Mouse (Mus musculus) intestine, embryonic 16.5 days (tissue): ENCODE results near the gene Krt25. TPM values are rescaled to one million over a fixed set of nuclear protein-coding genes. Genes with fewer than 3 reads are reported as not detected.

ENCODE experiments used
- ATAC-seq: fragments of 200-750 bp; cut with Nextera tagmentation; 2 replicates; pipeline ENCODE4 v1.8.0; 2017; ENCODE audit warnings: moderate TSS enrichment, moderate library complexity
- H3K27ac ChIP-seq: fragments of 300-500 bp; sonication (generic); 2 replicates; pipeline ENCODE4 v1.5.1; 2014; ENCODE audit warnings: mild to moderate bottlenecking, low read length
- H3K27me3 ChIP-seq: fragments of 300-500 bp; sonication (generic); replicated peaks from 2 replicates; pipeline ENCODE4 v1.6.1; 2014; ENCODE audit warnings: low read length, control low read depth, mixed read lengths; ENCODE audit not compliant: control insufficient read depth, insufficient read depth
- H3K36me3 ChIP-seq: fragments of 300-500 bp; sonication (generic); 2 replicates; pipeline ENCODE4 v1.6.1; 2014; ENCODE audit warnings: low read length, control low read depth; ENCODE audit not compliant: control insufficient read depth, insufficient read depth
- H3K4me1 ChIP-seq: fragments of 300-500 bp; sonication (generic); 2 replicates; pipeline ENCODE4 v1.6.1; 2014; ENCODE audit warnings: low read length, control low read depth, mixed read lengths; ENCODE audit not compliant: control insufficient read depth, insufficient read depth
- H3K4me2 ChIP-seq: fragments of 300-500 bp; sonication (generic); 2 replicates; pipeline ENCODE4 v1.6.1; 2014; ENCODE audit warnings: low read depth, low read length, control low read depth
- H3K4me3 ChIP-seq: fragments of 300-500 bp; sonication (generic); 2 replicates; pipeline ENCODE4 v1.5.1; 2014; ENCODE audit warnings: mild to moderate bottlenecking, low read length
- H3K9ac ChIP-seq: fragments of 300-500 bp; sonication (generic); 2 replicates; pipeline ENCODE4 v1.6.1; 2014; ENCODE audit warnings: low read depth, low read length
- H3K9me3 ChIP-seq: fragments of 300-500 bp; sonication (generic); 2 replicates; pipeline ENCODE4 v1.6.1; 2016; ENCODE audit warnings: low read length, control low read depth; ENCODE audit not compliant: control insufficient read depth
- WGBS: fragments of 180-500 bp; shearing (Covaris S2); extraction: QIAGEN DNeasy Blood & Tissue Kit; methylation state at CpG from one replicate; pipeline ENCODE4 v1.1.7; 2014; 5-methylcytosine and 5-hydroxymethylcytosine counted together
- polyA plus RNA-seq: library from polyadenylated mRNA; unstranded; fragments of >200 nt; fragmentation: Nextera tagmentation; extraction: Ambion mirVana; gene quantifications from 2 replicates; pipeline ENCODE4 v1.2.1, GENCODE M21; 2015

Krt25 gene
- 0.06 and 0.17 TPM in 2 replicates for polyA plus RNA-seq

DNA sequence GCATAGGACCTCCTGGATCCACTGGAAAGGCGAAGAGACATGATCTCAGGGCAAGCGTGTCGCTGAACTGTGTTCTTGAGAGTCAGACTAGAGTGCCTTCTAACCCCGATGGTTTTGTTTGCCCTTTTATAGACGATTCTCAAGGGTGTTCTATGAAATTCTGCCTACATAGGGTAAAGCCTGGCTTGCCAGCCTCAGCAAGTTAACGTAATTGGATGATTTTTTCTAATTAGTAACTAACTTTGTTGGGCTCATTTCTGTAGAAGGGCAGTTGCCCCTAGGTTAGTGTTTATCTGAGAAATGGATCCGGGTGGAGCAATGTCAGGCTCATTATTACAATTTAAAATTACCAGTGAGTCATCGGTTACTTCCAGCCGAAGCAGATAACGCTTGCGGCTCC is at the start of gene Krt25:
Gene Krt25 (minus strand): TSS at position 101 of the 400 bp plus-strand sequence.
- ATAC-seq, result no peak
- H3K27ac ChIP-seq, result no peak within 1 kb of the TSS
- 90% methylated on average over 11 of the region's 11 CpGs for WGBS

DNA sequence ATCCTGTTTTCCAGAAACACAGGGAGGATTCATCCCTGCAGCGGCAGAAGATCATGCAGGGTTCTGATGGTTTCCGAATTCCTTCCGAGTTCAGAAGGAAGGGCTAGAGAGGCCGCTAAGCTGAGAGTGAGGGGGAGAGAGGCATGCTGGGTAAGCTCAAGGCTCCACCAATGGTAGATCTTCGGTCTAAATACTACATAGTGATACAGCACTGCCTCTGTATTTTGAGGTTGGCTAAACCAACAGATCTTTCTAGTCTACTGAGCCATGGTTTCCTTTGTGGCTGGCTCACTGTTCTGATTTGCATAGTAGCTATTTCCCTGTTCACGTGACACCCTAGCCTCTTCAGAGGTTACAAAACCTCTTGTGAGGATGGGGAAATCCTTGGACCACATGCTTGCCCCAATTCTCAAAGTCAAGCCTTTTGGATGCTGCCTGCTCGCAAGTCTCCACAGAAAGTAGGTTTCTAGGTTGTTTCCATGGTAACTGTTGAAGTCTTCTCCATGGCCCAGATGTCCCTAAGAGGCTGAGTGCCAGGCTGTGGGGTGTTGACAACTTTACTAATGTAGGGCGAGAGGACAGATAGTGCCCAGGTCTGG is 47.2 kb upstream of the Krt25 start:
- no peak overlapping the region for H3K4me3 ChIP-seq
- no peaks in the 10 kb centered on the region for H3K9me3 ChIP-seq
- ATAC-seq, result no peak
- no peak overlapping the region for H3K27ac ChIP-seq
- no peak overlapping the region for H3K4me2 ChIP-seq
- H3K27me3 ChIP-seq, result no peaks in the 10 kb centered on the region; the same call in 1 of the 2 replicates
- H3K9ac ChIP-seq, result no peak overlapping the region
- H3K36me3 ChIP-seq, result no peaks in the 10 kb centered on the region
- 87% methylated on average over 8 of the region's 8 CpGs for WGBS
- H3K4me1 ChIP-seq, result no peaks in the 10 kb centered on the region

More for the DNA sequence above, at the start of gene Krt25:
- H3K4me1 ChIP-seq, result no peaks in the 10 kb centered on the region
- no peak within 1 kb of the TSS for H3K9ac ChIP-seq
- no peak within 1 kb of the TSS for H3K4me2 ChIP-seq
- H3K4me3 ChIP-seq, result no peak within 1 kb of the TSS
- no peaks in the 10 kb centered on the region for H3K27me3 ChIP-seq
- no peaks in the 10 kb centered on the region for H3K36me3 ChIP-seq
- H3K9me3 ChIP-seq, result no peaks in the 10 kb centered on the region

DNA sequence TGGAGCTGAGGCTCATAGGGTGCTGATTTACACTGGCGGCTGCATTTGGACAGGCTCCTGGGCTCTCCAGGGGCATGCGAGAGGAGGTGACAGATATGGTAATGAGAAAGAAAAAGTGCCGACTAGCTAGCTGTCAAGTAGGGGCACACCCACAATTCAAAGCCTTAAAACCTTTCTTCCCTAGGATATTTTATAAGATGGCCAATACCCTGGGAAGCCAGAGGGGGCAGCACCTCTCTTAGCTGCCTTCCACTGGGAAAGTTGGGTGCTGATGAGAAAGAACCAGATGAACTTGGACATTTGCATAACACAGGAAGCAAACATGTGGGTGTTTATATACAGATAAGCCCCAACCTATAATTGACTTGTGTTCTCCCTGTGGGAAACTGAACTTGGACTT is 46.5 kb upstream of the Krt25 start:
- Histone ChIP-seq H3K27ac (no peak overlapping the region), H3K4me3 (no peak overlapping the region), H3K27me3 (no peaks in the 10 kb centered on the region), H3K4me1 (no peaks in the 10 kb centered on the region), H3K36me3 (no peaks in the 10 kb centered on the region), H3K4me2 (no peak overlapping the region), H3K9me3 (no peaks in the 10 kb centered on the region), H3K9ac (no peak overlapping the region)
- 4% methylated on average over 3 of the region's 3 CpGs for WGBS
- no peak for ATAC-seq

DNA sequence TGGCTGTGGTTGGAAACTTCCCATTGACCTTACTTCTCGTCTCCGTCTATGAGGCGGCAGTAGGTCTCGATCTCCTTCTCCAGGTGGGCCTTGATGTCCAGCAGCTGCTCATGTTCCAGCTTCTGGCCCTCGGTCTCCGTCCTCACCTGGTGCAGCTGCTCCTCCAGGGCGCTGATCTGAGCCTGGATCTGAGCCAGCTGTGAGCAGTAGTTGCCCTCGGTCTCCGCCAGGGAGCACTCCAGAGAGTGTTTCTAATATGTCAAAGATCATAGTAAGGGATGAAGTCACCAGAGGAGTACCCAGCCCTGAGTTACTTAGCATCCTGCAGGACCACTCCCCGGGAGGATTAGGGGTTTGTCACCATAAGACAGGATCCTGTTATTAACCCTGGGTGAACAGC is 44.0 kb upstream of the Krt25 start:
- H3K36me3 ChIP-seq, result no peaks in the 10 kb centered on the region
- H3K4me3 ChIP-seq, result no peak overlapping the region
- H3K4me1 ChIP-seq, result no peaks in the 10 kb centered on the region
- no peak for ATAC-seq
- H3K27me3 ChIP-seq, result no peaks in the 10 kb centered on the region
- no peaks in the 10 kb centered on the region for H3K9me3 ChIP-seq
- WGBS, result 37% methylated on average over 10 of the region's 10 CpGs
- no peak overlapping the region for H3K27ac ChIP-seq
- no peak overlapping the region for H3K9ac ChIP-seq
- H3K4me2 ChIP-seq, result no peak overlapping the region

DNA sequence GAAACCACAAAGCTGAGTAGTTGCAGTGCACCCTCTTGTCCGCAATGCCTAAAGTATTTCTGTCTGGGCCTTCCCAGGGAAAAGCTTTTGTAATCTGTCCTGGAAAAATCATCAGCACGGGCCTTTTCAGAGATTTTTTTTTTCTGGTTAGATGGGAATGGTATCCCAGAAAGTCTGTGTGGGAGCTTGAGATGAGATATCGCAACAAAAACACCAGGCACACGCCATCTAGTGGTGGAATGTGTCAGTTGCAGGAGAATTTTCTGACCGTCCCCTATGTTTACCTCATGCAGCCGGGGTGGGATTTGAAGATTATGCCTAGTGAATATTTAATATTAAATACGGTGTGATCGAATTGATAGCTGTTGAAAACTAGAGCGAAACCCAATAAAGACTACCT is 41.7 kb upstream of the Krt25 start:
- Histone ChIP-seq H3K9me3 (no peaks in the 10 kb centered on the region), H3K4me1 (no peaks in the 10 kb centered on the region), H3K9ac (no peak overlapping the region), H3K27ac (no peak overlapping the region), H3K4me3 (no peak overlapping the region), H3K27me3 (0 out of 2 replicates have a peak, but pooled peaks cover 2% of the 10 kb centered on the region), H3K36me3 (no peaks in the 10 kb centered on the region), H3K4me2 (no peak overlapping the region)
- ATAC-seq, result no peak
- 21% methylated on average over 9 of the region's 9 CpGs for WGBS

DNA sequence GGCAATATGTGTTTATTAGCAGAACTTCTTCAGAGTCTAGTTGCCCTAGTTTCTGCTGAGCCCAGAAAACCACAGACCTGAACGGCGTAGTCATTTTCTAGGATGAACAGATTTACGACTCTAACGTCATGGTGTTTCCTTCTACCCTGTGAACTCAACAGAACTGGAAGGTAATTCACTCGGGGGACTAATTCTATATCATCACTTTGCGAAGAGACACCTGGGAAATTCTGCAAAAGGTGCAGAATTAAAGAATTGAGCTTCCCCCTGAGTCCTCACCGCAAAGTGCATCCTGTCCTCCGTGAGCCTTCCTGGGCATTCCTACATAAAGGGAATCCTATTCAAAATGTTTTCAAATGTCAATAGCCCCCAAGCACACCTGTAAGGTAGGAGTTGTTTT is 38.7 kb upstream of the Krt25 start:
- Histone ChIP-seq H3K9ac (no peak overlapping the region), H3K9me3 (no peaks in the 10 kb centered on the region), H3K4me1 (no peaks in the 10 kb centered on the region), H3K27me3 (0 out of 2 replicates have a peak, but pooled peaks cover 2% of the 10 kb centered on the region), H3K27ac (no peak overlapping the region), H3K4me3 (no peak overlapping the region), H3K36me3 (no peaks in the 10 kb centered on the region), H3K4me2 (no peak overlapping the region)
- 75% methylated on average over 8 of the region's 8 CpGs for WGBS
- no peak for ATAC-seq

DNA sequence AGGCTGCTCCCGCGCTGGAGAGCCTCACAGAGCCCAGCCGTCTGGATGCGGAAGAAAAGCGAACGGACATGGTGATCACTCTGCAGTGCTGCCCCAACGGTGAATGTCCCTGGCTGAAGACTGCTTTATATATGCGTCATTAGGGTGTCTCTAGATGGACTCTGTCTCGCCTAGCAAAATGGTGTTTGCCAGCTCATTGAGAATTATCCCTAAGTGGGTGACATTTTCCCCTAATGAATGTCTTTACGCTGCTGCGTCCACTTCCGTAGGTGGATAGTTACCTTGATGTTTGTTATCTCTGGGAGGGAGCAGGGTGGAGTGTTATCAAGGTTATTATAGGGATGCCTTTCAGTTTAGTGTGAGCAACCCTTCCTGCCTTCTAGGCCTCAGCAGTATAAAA is 28.3 kb upstream of the Krt25 start, which contains the start of gene Krt27:
Gene Krt27 (minus strand): TSS at position 101 of the 400 bp plus-strand sequence.
- no peaks in the 10 kb centered on the region for H3K27me3 ChIP-seq
- H3K9me3 ChIP-seq, result no peaks in the 10 kb centered on the region
- H3K27ac ChIP-seq, result no peak within 1 kb of the TSS
- H3K9ac ChIP-seq, result no peak within 1 kb of the TSS
- no peak for ATAC-seq
- H3K4me3 ChIP-seq, result no peak within 1 kb of the TSS
- no peak within 1 kb of the TSS for H3K4me2 ChIP-seq
- H3K36me3 ChIP-seq, result no peaks in the 10 kb centered on the region
- H3K4me1 ChIP-seq, result no peaks in the 10 kb centered on the region
- WGBS, result 66% methylated on average over 12 of the region's 12 CpGs

DNA sequence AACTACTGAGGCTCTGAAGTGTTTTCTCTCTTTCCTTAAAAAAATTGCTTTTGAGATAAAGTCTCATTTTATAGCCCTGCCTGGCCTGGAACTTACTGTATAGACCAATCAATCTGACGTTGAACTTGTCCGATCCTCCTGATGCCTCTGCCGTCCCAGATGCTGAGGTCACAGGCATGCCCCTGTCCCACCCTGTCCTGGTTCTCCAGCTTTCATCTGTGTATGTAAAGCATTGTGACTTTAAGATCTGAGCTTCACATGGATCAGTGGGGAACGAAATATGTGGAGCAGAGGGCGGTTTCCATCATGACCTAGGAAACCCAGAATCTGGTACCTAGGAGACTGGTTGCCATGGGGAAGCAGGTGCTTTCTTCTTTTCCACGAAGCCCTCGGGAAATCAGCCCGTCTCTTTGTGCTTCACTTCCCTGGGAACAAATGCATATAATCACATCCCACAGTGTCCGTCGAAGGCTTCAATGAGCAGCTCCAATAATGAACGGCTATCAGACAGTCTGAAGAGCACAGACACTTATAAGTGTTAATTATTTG is 16.6 kb upstream of the Krt25 start:
- Histone ChIP-seq H3K4me1 (no peaks in the 10 kb centered on the region), H3K27ac (no peak overlapping the region), H3K9me3 (no peaks in the 10 kb centered on the region), H3K4me3 (no peak overlapping the region), H3K9ac (no peak overlapping the region), H3K27me3 (no peaks in the 10 kb centered on the region), H3K36me3 (no peaks in the 10 kb centered on the region), H3K4me2 (no peak overlapping the region)
- 75% methylated on average over 11 of the region's 11 CpGs for WGBS
- no peak for ATAC-seq

DNA sequence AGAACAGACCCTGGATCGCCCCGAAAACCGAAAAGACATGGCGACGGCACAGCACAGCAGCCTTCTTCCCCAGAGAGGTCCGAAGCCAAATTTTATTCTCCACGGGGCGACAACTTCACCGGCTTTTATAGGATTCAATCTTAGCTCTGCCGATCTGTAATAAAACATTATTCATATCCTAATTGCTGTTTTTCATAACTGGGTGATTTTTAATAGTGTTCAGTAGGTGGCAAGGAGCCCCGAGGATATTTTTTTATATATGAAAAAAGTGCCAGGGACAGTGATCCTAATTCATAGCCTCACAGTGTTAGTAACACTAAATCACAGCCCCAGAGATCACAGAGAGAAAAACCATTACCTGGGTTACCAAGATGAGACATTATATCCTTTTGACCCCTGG is 15.1 kb upstream of the Krt25 start, which contains the start of gene Krt26:
Gene Krt26 (minus strand): TSS at position 101 of the 400 bp plus-strand sequence.
- Histone ChIP-seq H3K4me1 (no peaks in the 10 kb centered on the region), H3K4me2 (no peak within 1 kb of the TSS), H3K27ac (no peak within 1 kb of the TSS), H3K9me3 (no peaks in the 10 kb centered on the region), H3K9ac (no peak within 1 kb of the TSS), H3K27me3 (no peaks in the 10 kb centered on the region), H3K36me3 (no peaks in the 10 kb centered on the region), H3K4me3 (no peak within 1 kb of the TSS)
- WGBS, result 91% methylated on average over 11 of the region's 11 CpGs
- ATAC-seq, result no peak
